Mouse (Mus musculus): Measurements from ENCODE around the gene Ptpn14. TPM values are rescaled to one million over a fixed set of nuclear protein-coding genes. Genes with fewer than 3 reads are reported as not detected.

Ptpn14 gene
- polyA plus RNA-seq, 1 experiment from 2014 or later, result 3.2 TPM

GRCm38 (mm10) chr1:189902413-189902812, 174.3 kb downstream of the Ptpn14 start:
- Histone ChIP-seq H3K27me3 (replicated peaks; ENCODE audit: control insufficient read depth, insufficient read depth, low read length) (no peaks in the 10 kb centered on the region), H3K36me3 (ENCODE audit: control insufficient read depth, insufficient read depth, low read length) (peaks cover 9% of the 10 kb centered on the region; the same call in 1 of the 2 replicates), H3K27ac (ENCODE audit: low read depth, low read length) (no peak overlapping the region), H3K4me1 (replicated peaks; ENCODE audit: control insufficient read depth, insufficient read depth, low read length) (no peaks in the 10 kb centered on the region), H3K4me3 (ENCODE audit: low read depth, low read length) (no peak overlapping the region), H3K9me3 (ENCODE audit: control insufficient read depth, low read length) (no peaks in the 10 kb centered on the region), H3K9ac (ENCODE audit: low read depth, low read length) (no peak overlapping the region), H3K4me2 (no peak overlapping the region)
- ATAC-seq (replicated peaks; ENCODE audit: low FRiP score) (no peak), DNase-seq (ENCODE audit: low spot score) (no peak)
- 92% methylated on average over 9 of the region's 9 CpGs for WGBS

- WGBS, result 88% methylated on average over 11 of the region's 11 CpGs
Observed at GRCm38 (mm10) chr1:189903169-189903568, 175.1 kb downstream of the Ptpn14 start.

GRCm38 (mm10) chr1:189910685-189911345, 182.7 kb downstream of the Ptpn14 start:
- H3K9me3 ChIP-seq (ENCODE audit: control insufficient read depth, low read length), result no peaks in the 10 kb centered on the region
- H3K9ac ChIP-seq (ENCODE audit: low read depth, low read length), result no peak overlapping the region
- DNase-seq (ENCODE audit: low spot score) (no peak), ATAC-seq (replicated peaks; ENCODE audit: low FRiP score) (no peak)
- peaks cover 4% of the 10 kb centered on the region; the same call in 1 of the 2 replicates for H3K36me3 ChIP-seq (ENCODE audit: control insufficient read depth, insufficient read depth, low read length)
- no peak overlapping the region for H3K4me3 ChIP-seq (ENCODE audit: low read depth, low read length)
- H3K27ac ChIP-seq (ENCODE audit: low read depth, low read length), result no peak overlapping the region
- 80% methylated on average over 13 of the region's 13 CpGs for WGBS
- H3K27me3 ChIP-seq (replicated peaks; ENCODE audit: control insufficient read depth, insufficient read depth, low read length), result no peaks in the 10 kb centered on the region
- no peak overlapping the region for H3K4me2 ChIP-seq
- peaks cover 4% of the 10 kb centered on the region; the same call in 1 of the 2 replicates for H3K4me1 ChIP-seq (replicated peaks; ENCODE audit: control insufficient read depth, insufficient read depth, low read length)

More at GRCm38 (mm10) chr1:189903169-189903568, 175.1 kb downstream of the Ptpn14 start:
- H3K27me3 ChIP-seq (replicated peaks; ENCODE audit: control insufficient read depth, insufficient read depth, low read length), result no peaks in the 10 kb centered on the region
- peaks cover 9% of the 10 kb centered on the region; the same call in 1 of the 2 replicates for H3K36me3 ChIP-seq (ENCODE audit: control insufficient read depth, insufficient read depth, low read length)
- DNase-seq (ENCODE audit: low spot score) (no peak), ATAC-seq (replicated peaks; ENCODE audit: low FRiP score) (no peak)
- no peak overlapping the region for H3K4me2 ChIP-seq
- no peaks in the 10 kb centered on the region for H3K9me3 ChIP-seq (ENCODE audit: control insufficient read depth, low read length)
- no peak overlapping the region for H3K4me3 ChIP-seq (ENCODE audit: low read depth, low read length)
- H3K9ac ChIP-seq (ENCODE audit: low read depth, low read length), result no peak overlapping the region
- H3K4me1 ChIP-seq (replicated peaks; ENCODE audit: control insufficient read depth, insufficient read depth, low read length), result no peaks in the 10 kb centered on the region
- H3K27ac ChIP-seq (ENCODE audit: low read depth, low read length), result no peak overlapping the region

- Histone ChIP-seq H3K36me3 (ENCODE audit: control insufficient read depth, insufficient read depth, low read length) (peaks cover 4% of the 10 kb centered on the region; the same call in 1 of the 2 replicates), H3K9ac (ENCODE audit: low read depth, low read length) (no peak overlapping the region), H3K9me3 (ENCODE audit: control insufficient read depth, low read length) (no peaks in the 10 kb centered on the region), H3K27ac (ENCODE audit: low read depth, low read length) (no peak overlapping the region), H3K4me3 (ENCODE audit: low read depth, low read length) (no peak overlapping the region), H3K4me1 (replicated peaks; ENCODE audit: control insufficient read depth, insufficient read depth, low read length) (peaks cover 9% of the 10 kb centered on the region; the same call in 1 of the 2 replicates), H3K4me2 (no peak overlapping the region), H3K27me3 (replicated peaks; ENCODE audit: control insufficient read depth, insufficient read depth, low read length) (no peaks in the 10 kb centered on the region)
- 87% methylated on average over 21 of the region's 21 CpGs for WGBS
- no peak for DNase-seq (ENCODE audit: low spot score)
- ATAC-seq (replicated peaks; ENCODE audit: low FRiP score), result no peak
Observed at GRCm38 (mm10) chr1:189913093-189913760, 185.2 kb downstream of the Ptpn14 start.

GRCm38 (mm10) chr1:189916422-189917125, 188.5 kb downstream of the Ptpn14 start:
- no peaks in the 10 kb centered on the region for H3K36me3 ChIP-seq (ENCODE audit: control insufficient read depth, insufficient read depth, low read length)
- no peaks in the 10 kb centered on the region for H3K9me3 ChIP-seq (ENCODE audit: control insufficient read depth, low read length)
- no peak overlapping the region for H3K9ac ChIP-seq (ENCODE audit: low read depth, low read length)
- WGBS, result 71% methylated on average over 10 of the region's 10 CpGs
- H3K27me3 ChIP-seq (replicated peaks; ENCODE audit: control insufficient read depth, insufficient read depth, low read length), result no peaks in the 10 kb centered on the region
- H3K4me1 ChIP-seq (replicated peaks; ENCODE audit: control insufficient read depth, insufficient read depth, low read length), result peaks cover 16% of the 10 kb centered on the region
- ATAC-seq (replicated peaks; ENCODE audit: low FRiP score) (no peak), DNase-seq (ENCODE audit: low spot score) (no peak)
- no peak overlapping the region for H3K4me2 ChIP-seq
- H3K4me3 ChIP-seq (ENCODE audit: low read depth, low read length), result no peak overlapping the region
- H3K27ac ChIP-seq (ENCODE audit: low read depth, low read length), result no peak overlapping the region

GRCm38 (mm10) chr1:189917126-189917500, 189.0 kb downstream of the Ptpn14 start:
- H3K4me2 ChIP-seq, result no peak overlapping the region
- no peaks in the 10 kb centered on the region for H3K36me3 ChIP-seq (ENCODE audit: control insufficient read depth, insufficient read depth, low read length)
- no peak overlapping the region for H3K27ac ChIP-seq (ENCODE audit: low read depth, low read length)
- no peak for DNase-seq (ENCODE audit: low spot score)
- WGBS, result 56% methylated on average over 4 of the region's 4 CpGs
- no peaks in the 10 kb centered on the region for H3K27me3 ChIP-seq (replicated peaks; ENCODE audit: control insufficient read depth, insufficient read depth, low read length)
- H3K4me3 ChIP-seq (ENCODE audit: low read depth, low read length), result no peak overlapping the region
- peaks cover 16% of the 10 kb centered on the region for H3K4me1 ChIP-seq (replicated peaks; ENCODE audit: control insufficient read depth, insufficient read depth, low read length)
- no peak for ATAC-seq (replicated peaks; ENCODE audit: low FRiP score)
- no peaks in the 10 kb centered on the region for H3K9me3 ChIP-seq (ENCODE audit: control insufficient read depth, low read length)
- no peak overlapping the region for H3K9ac ChIP-seq (ENCODE audit: low read depth, low read length)

GRCm38 (mm10) chr1:189919756-189920155, 191.7 kb downstream of the Ptpn14 start:
- Histone ChIP-seq H3K36me3 (ENCODE audit: control insufficient read depth, insufficient read depth, low read length) (no peaks in the 10 kb centered on the region), H3K9ac (ENCODE audit: low read depth, low read length) (no peak overlapping the region), H3K9me3 (ENCODE audit: control insufficient read depth, low read length) (no peaks in the 10 kb centered on the region), H3K4me3 (ENCODE audit: low read depth, low read length) (no peak overlapping the region), H3K27ac (ENCODE audit: low read depth, low read length) (no peak overlapping the region), H3K27me3 (replicated peaks; ENCODE audit: control insufficient read depth, insufficient read depth, low read length) (no peaks in the 10 kb centered on the region), H3K4me2 (no peak overlapping the region), H3K4me1 (replicated peaks; ENCODE audit: control insufficient read depth, insufficient read depth, low read length) (peaks cover 16% of the 10 kb centered on the region)
- no peak for DNase-seq (ENCODE audit: low spot score)
- no peak for ATAC-seq (replicated peaks; ENCODE audit: low FRiP score)
- 85% methylated on average over 3 of the region's 3 CpGs for WGBS

GRCm38 (mm10) chr1:189920701-189921567, 192.9 kb downstream of the Ptpn14 start:
- H3K27me3 ChIP-seq (replicated peaks; ENCODE audit: control insufficient read depth, insufficient read depth, low read length), result no peaks in the 10 kb centered on the region
- no peak overlapping the region; the same call in 1 of the 2 replicates for H3K27ac ChIP-seq (ENCODE audit: low read depth, low read length)
- peaks cover 16% of the 10 kb centered on the region for H3K4me1 ChIP-seq (replicated peaks; ENCODE audit: control insufficient read depth, insufficient read depth, low read length)
- H3K9me3 ChIP-seq (ENCODE audit: control insufficient read depth, low read length), result no peaks in the 10 kb centered on the region
- peak overlapping the region; percentile 90 for H3K9ac ChIP-seq (ENCODE audit: low read depth, low read length)
- DNase-seq (ENCODE audit: low spot score) (no peak), ATAC-seq (replicated peaks; ENCODE audit: low FRiP score) (peak; percentile 42; the same call in 1 of the 2 replicates)
- H3K36me3 ChIP-seq (ENCODE audit: control insufficient read depth, insufficient read depth, low read length), result no peaks in the 10 kb centered on the region
- H3K4me3 ChIP-seq (ENCODE audit: low read depth, low read length), result peak overlapping the region; percentile 86
- peak overlapping the region; percentile 87 for H3K4me2 ChIP-seq
- WGBS, result 40% methylated on average over 28 of the region's 28 CpGs

All from liver, embryonic 11.5 days (tissue).